Mouse (Mus musculus) midbrain, embryonic 10.5 days (tissue): Measurements from ENCODE around the gene Krt15. TPM values are rescaled to one million over a fixed set of nuclear protein-coding genes. Genes with fewer than 3 reads are reported as not detected.
A peak's percentile ranks its signal among the peaks of the same experiment; 100 is the strongest.

Experiments
- DNase-seq: peaks from one replicate; pipeline ENCODE4 v3.0.0-alpha.2; 2017; ENCODE audit warnings: low spot score
- H3K27ac ChIP-seq: fragments of 300-500 bp; sonication (generic); replicated peaks from 2 replicates; pipeline ENCODE4 v1.5.1; 2016; ENCODE audit warnings: mild to moderate bottlenecking
- H3K27me3 ChIP-seq: fragments of 300-500 bp; sonication (generic); 2 replicates; pipeline ENCODE4 v1.6.1; 2016; ENCODE audit warnings: low read depth, mild to moderate bottlenecking; ENCODE audit not compliant: poor library complexity, severe bottlenecking
- H3K36me3 ChIP-seq: fragments of 300-500 bp; sonication (generic); 2 replicates; pipeline ENCODE4 v1.6.1; 2016; ENCODE audit warnings: mild to moderate bottlenecking, moderate library complexity
- H3K4me1 ChIP-seq: fragments of 300-500 bp; sonication (generic); 2 replicates; pipeline ENCODE4 v1.6.1; 2016
- H3K4me3 ChIP-seq: fragments of 300-500 bp; sonication (generic); 2 replicates; pipeline ENCODE4 v1.5.1; 2016; ENCODE audit warnings: mild to moderate bottlenecking, moderate library complexity
- H3K9me3 ChIP-seq: fragments of 300-500 bp; sonication (generic); replicated peaks from 2 replicates; pipeline ENCODE4 v1.6.1; 2016; ENCODE audit warnings: mild to moderate bottlenecking
- WGBS: fragments of 180-500 bp; shearing (Covaris S2); methylation state at CpG from one replicate; pipeline ENCODE4 v1.1.7; 2016; 5-methylcytosine and 5-hydroxymethylcytosine counted together
- polyA plus RNA-seq: library from polyadenylated mRNA; unstranded; fragments of >200 nt; fragmentation: Nextera tagmentation; extraction: Ambion mirVana; gene quantifications from 2 replicates; pipeline ENCODE4 v1.2.1, GENCODE M21; 2016

Krt15 gene
- polyA plus RNA-seq, 1 experiment from 2014 or later, result 0.74 TPM

DNA sequence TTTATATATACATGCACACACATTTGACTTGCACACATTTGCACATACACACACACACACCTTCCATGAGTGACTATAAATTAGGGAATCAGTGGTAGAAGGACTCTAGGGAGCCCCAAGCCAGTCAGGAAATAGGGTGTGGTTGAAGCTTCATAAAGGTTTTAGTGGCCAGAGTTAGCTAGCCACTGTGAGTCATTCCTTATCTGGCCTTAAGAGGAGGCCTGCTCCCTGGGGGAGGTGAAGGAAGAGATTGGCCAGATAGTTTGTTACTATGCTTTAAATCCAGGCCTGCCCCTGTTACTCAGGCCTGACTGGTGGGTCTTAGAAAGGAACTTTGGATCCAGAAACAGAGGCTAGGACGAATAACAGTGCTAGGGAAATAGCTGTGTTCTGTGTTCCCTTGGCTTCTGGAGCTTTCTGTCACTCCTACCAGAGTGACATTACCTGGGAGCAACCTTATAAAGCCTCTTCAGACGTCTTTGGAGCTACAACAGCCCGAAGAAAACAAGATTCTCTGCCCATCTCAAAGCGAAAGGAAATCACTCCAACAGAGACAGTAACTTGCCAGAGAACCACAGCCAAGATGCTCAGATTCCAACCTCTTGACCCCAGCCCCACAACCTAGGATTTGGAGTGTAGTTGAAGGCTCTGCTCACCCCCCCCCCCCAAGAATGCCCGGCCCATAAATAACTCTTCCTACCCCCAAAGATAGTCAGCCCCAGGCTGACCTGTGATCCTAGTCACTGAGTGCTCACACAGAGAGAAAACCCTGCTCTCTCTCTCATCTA, 12.0 kb upstream of the Krt15 start:
- WGBS, result 70% methylated on average over 5 of the region's 5 CpGs
- peaks cover 48% of the 10 kb centered on the region for H3K27me3 ChIP-seq
- H3K36me3 ChIP-seq, result no peaks in the 10 kb centered on the region
- no peak overlapping the region for H3K4me3 ChIP-seq
- DNase-seq, result no peak
- peaks cover 25% of the 10 kb centered on the region for H3K4me1 ChIP-seq
- no peak overlapping the region for H3K27ac ChIP-seq
- no peaks in the 10 kb centered on the region for H3K9me3 ChIP-seq

GRCm38 (mm10) chr11:100145858-100146560, 10.3 kb upstream of the Krt15 start:
- Histone ChIP-seq H3K4me1 (peaks cover 25% of the 10 kb centered on the region), H3K27ac (no peak overlapping the region), H3K9me3 (no peaks in the 10 kb centered on the region), H3K27me3 (peaks cover 48% of the 10 kb centered on the region), H3K4me3 (peak overlapping the region; percentile 50), H3K36me3 (no peaks in the 10 kb centered on the region)
- WGBS, result 6% methylated on average over 13 of the region's 13 CpGs
- peak; percentile 27 for DNase-seq

DNA sequence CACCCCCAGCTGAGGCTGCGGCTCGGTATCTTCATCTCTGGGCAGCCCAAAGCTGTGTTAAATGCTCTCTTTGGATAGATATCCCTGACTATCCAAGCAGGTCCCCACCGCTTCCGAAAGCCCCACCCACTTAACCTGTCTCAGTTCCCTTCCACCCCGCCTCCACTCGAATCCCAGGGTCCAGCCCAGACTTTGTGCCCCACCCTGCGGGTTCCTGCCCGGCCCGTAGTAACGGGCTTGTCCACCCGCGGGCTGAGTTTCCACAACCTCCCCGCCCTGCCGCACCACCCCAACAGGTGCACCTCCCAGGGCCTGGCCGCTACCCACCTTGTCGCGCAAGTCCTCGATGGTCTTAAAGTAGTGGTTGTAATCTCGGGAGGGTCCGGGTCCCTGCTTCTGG, 9.4 kb upstream of the Krt15 start:
- Histone ChIP-seq H3K9me3 (no peaks in the 10 kb centered on the region), H3K4me1 (peaks cover 25% of the 10 kb centered on the region), H3K27ac (no peak overlapping the region), H3K4me3 (peak overlapping the region; percentile 50), H3K27me3 (peaks cover 48% of the 10 kb centered on the region), H3K36me3 (no peaks in the 10 kb centered on the region)
- 2% methylated on average over 20 of the region's 20 CpGs for WGBS
- peak; percentile 17 for DNase-seq

- Histone ChIP-seq H3K4me3 (no peak overlapping the region), H3K4me1 (peaks cover 50% of the 10 kb centered on the region), H3K27me3 (peaks cover 34% of the 10 kb centered on the region), H3K9me3 (no peaks in the 10 kb centered on the region), H3K36me3 (no peaks in the 10 kb centered on the region), H3K27ac (no peak overlapping the region)
- no peak for DNase-seq
- WGBS, result 91% methylated on average over 21 of the region's 21 CpGs
These were observed 5.2 kb upstream of the Krt15 start for GRCm38 (mm10) chr11:100140966-100141365.

- WGBS, result 67% methylated on average over 2 of the region's 2 CpGs
- Histone ChIP-seq H3K27ac (0 out of 2 replicates have a peak overlapping the region, but pooled peaks have one; percentile 71), H3K27me3 (peaks cover 26% of the 10 kb centered on the region), H3K4me1 (peaks cover 42% of the 10 kb centered on the region), H3K36me3 (no peaks in the 10 kb centered on the region), H3K9me3 (no peaks in the 10 kb centered on the region), H3K4me3 (no peak overlapping the region)
- DNase-seq, result peak; percentile 17
These were observed 3.7 kb upstream of the Krt15 start for GRCm38 (mm10) chr11:100139391-100139790.

- peaks cover 42% of the 10 kb centered on the region for H3K4me1 ChIP-seq
- H3K27me3 ChIP-seq, result peaks cover 25% of the 10 kb centered on the region
- no peaks in the 10 kb centered on the region for H3K9me3 ChIP-seq
- WGBS, result 42% methylated on average over 7 of the region's 7 CpGs
- no peaks in the 10 kb centered on the region for H3K36me3 ChIP-seq
- DNase-seq, result no peak
- H3K27ac ChIP-seq, result peak overlapping the region; percentile 71
- H3K4me3 ChIP-seq, result no peak overlapping the region
These were observed 3.1 kb upstream of the Krt15 start for GRCm38 (mm10) chr11:100138809-100139208.

GRCm38 (mm10) chr11:100137693-100138092, 2.0 kb upstream of the Krt15 start:
- H3K36me3 ChIP-seq, result no peaks in the 10 kb centered on the region
- no peak overlapping the region for H3K4me3 ChIP-seq
- peak; percentile 14 for DNase-seq
- H3K4me1 ChIP-seq, result peaks cover 42% of the 10 kb centered on the region
- no peaks in the 10 kb centered on the region for H3K9me3 ChIP-seq
- peak overlapping the region; percentile 42 for H3K27ac ChIP-seq
- WGBS, result 64% methylated on average over 5 of the region's 5 CpGs
- H3K27me3 ChIP-seq, result peaks cover 29% of the 10 kb centered on the region

- Histone ChIP-seq H3K4me1 (peaks cover 42% of the 10 kb centered on the region), H3K9me3 (no peaks in the 10 kb centered on the region), H3K27me3 (peaks cover 29% of the 10 kb centered on the region), H3K36me3 (no peaks in the 10 kb centered on the region), H3K27ac (peak overlapping the region; percentile 43), H3K4me3 (no peak overlapping the region)
- whole genome bisulfite sequencing, result 42% methylated on average over 5 of the region's 5 CpGs
- peak; percentile 18 for DNase-seq
These were observed 831 bp upstream of the Krt15 start for GRCm38 (mm10) chr11:100136559-100136958.

DNA sequence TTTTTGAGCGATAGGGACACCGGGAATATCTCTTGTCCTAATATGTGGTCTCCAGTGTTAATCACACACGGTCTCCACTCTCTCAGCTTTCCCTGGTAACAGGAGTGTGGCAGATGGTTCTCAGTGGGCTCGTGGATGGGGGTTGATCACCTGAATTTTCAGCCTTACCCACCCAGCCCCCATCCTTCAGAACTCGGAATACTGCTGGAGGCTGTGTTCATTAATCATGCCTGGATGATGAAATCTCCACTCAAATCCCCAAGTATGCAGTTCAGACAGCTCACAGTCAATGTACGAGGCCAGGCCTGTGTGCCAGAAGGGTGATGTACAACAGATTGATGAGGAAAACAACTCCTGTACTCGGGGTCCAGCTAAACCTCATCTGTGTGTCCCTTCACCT, 10.8 kb downstream of the Krt15 start:
- no peak for DNase-seq
- Histone ChIP-seq H3K27ac (no peak overlapping the region), H3K9me3 (no peaks in the 10 kb centered on the region), H3K4me1 (no peaks in the 10 kb centered on the region), H3K27me3 (no peaks in the 10 kb centered on the region), H3K4me3 (no peak overlapping the region), H3K36me3 (no peaks in the 10 kb centered on the region)
- WGBS, result 84% methylated on average over 7 of the region's 7 CpGs

GRCm38 (mm10) chr11:100121466-100121865, 14.3 kb downstream of the Krt15 start, which contains the start of gene Krt13:
TSS of gene Krt13 (minus strand) at chr11:100121566.
- 72% methylated on average over 3 of the region's 3 CpGs for WGBS
- Histone ChIP-seq H3K4me3 (no peak within 1 kb of the TSS), H3K27me3 (no peaks in the 10 kb centered on the region), H3K4me1 (no peaks in the 10 kb centered on the region), H3K36me3 (no peaks in the 10 kb centered on the region), H3K9me3 (no peaks in the 10 kb centered on the region), H3K27ac (no peak within 1 kb of the TSS)
- DNase-seq, result no peak

GRCm38 (mm10) chr11:100120331-100120730, 15.4 kb downstream of the Krt15 start:
- H3K36me3 ChIP-seq, result no peaks in the 10 kb centered on the region
- no peaks in the 10 kb centered on the region; the same call in 1 of the 2 replicates for H3K4me1 ChIP-seq
- H3K4me3 ChIP-seq, result no peak overlapping the region
- no peaks in the 10 kb centered on the region for H3K27me3 ChIP-seq
- 92% methylated on average over 5 of the region's 5 CpGs for WGBS
- no peaks in the 10 kb centered on the region for H3K9me3 ChIP-seq
- no peak for DNase-seq
- no peak overlapping the region for H3K27ac ChIP-seq

DNA sequence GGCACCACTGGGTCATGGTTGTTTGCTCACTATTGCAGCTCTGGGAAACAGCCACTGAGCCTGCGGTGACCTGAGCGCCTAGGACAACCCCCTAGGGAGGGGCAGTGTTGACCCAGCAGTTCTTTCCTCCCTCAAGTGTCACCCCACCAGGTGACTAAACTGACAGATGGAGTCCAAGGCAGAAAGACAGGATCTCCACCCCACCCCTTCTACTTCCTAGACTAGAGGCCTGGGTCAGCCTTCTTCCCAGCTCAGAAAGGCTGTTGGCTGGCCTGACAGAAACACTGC, 22.0 kb downstream of the Krt15 start:
- DNase-seq, result no peak
- no peaks in the 10 kb centered on the region for H3K27me3 ChIP-seq
- H3K27ac ChIP-seq, result no peak overlapping the region
- H3K36me3 ChIP-seq, result no peaks in the 10 kb centered on the region
- H3K4me1 ChIP-seq, result peaks cover 5% of the 10 kb centered on the region; the same call in 1 of the 2 replicates
- H3K9me3 ChIP-seq, result no peaks in the 10 kb centered on the region
- WGBS, result 69% methylated on average over 2 of the region's 2 CpGs
- H3K4me3 ChIP-seq, result no peak overlapping the region
